Mouse (Mus musculus) left cerebral cortex, postnatal 36 days (tissue): ENCODE measurements around the gene Tvp23a. TPM values are rescaled to one million over a fixed set of nuclear protein-coding genes. Genes with fewer than 3 reads are reported as not detected.
A peak's percentile ranks its signal among the peaks of the same experiment; 100 is the strongest.

Experiments used
- DNase-seq, 2 experiments: peaks; one replicate each; pipeline ENCODE4 v3.0.0; 2021 to 2022; ENCODE audit warnings: low spot score in 2 of 2, mixed read lengths in 1 of 2
- intact Hi-C: fragments of 180-260 bp; cut with DNase I; formaldehyde crosslinking; loops from one replicate; pipeline ENCODE4 v1.15.1; 2025
- total RNA-seq, 2 experiments: library from RNA; stranded (reverse); gene quantifications; 2 replicates each; pipeline ENCODE4 v1.2.3; 2021

Gene Tvp23a
- total RNA-seq, 2 experiments from 2014 or later, result 29.8 to 32.2 TPM

DNA sequence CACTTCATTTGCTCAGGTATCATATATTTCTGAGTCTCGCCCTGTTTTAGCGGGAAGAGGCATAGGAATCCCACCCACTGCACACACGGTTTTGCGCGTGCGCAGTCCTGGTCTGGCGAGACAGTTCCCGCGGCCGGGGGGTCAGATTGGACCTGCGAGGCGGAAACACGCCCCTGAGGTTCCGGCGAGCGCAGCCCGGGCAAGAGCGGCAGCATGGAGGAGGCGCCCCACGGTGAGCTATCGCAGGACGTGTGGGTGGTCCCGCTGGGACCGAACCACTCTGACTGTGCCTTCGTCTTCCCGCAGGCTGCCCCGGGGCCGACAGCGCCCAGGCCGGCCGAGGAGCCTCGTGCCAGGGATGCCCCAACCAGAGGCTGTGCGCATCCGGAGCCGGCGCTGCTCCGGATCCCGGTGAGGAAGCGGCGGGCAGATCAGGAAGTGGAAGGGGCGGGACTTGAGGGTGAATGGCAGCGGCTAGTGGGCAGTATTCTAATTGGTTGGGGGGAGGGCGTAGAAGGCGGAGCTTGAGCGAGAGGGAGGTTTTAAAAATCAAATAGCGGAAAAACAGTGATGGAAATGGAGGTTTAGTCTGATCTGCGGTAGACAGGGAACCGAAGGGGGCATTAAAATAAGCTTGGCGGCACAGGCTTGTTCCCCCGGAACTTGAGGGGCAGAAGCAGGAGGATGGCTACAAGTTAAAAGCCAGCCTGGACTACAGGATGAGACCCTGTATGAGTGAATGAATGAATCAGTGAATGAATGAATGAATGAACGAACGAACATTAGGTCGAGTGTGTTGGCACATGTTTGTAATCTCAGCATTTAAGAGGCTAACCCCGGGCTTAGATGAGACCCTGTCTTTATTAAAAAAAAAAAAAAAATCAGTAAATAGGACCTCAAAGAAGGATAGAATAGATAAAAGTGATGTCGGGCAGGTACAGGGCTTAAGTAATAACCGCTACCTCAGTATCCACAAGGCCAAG is 35.1 kb downstream of the Tvp23a start, which contains the start of gene Nubp1:
Gene Nubp1, plus strand, starts transcription at position 185 of the 983 bp plus-strand sequence.
- intact Hi-C loops, result loop anchor here (5.0 kb wide), 1 partner anchor 110 kb away; no protein-coding TSS in a partner anchor
- peak; percentile 94 to 95 for DNase-seq

DNA sequence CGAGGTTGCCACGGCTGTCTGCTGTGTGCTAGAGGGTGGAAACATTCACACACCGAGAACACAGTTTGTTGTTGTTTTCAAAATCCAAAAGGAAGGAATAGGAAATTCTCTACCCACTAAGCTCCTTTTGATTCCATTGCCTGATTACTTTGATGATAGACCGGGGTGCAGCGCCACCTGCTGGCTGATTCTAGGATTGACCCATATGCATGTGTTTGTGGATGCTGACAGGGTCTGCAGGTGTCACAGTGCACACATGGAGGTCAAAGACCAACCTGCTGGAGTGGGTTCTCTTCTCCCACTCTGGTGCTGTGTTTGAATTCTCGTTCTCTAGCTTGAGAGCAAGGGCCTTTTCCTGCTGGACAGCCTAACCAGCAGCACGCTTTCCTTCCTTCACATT is 48.0 kb downstream of the Tvp23a start:
- peak; percentile 73 to 85 for DNase-seq
- intact Hi-C loops, result loop anchor here (5.0 kb wide), 2 partner anchors 117 to 312 kb away; no protein-coding TSS in a partner anchor

DNA sequence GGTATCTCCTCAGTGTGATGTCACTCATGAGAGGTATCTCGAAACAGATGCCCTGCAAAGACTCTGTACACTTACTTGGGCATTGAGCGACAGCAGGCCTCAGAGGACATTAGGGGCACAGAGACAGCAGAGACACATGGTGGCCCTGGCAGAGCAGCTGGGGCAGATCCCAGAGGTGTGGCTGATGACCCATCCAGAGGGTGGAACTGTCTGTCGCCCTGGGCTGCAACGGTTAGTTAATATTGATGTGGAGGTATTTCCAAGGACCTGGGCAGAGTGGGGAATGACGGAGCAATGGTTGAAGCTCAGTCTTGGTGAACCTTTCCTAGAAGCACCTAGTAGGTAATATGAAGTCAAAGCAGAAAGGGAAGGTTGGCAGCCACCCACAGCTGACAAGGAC is 48.4 kb downstream of the Tvp23a start:
- intact Hi-C loops, result loop anchor here (5.0 kb wide), 2 partner anchors 116 to 311 kb away; no protein-coding TSS in a partner anchor
- no peak for DNase-seq

DNA sequence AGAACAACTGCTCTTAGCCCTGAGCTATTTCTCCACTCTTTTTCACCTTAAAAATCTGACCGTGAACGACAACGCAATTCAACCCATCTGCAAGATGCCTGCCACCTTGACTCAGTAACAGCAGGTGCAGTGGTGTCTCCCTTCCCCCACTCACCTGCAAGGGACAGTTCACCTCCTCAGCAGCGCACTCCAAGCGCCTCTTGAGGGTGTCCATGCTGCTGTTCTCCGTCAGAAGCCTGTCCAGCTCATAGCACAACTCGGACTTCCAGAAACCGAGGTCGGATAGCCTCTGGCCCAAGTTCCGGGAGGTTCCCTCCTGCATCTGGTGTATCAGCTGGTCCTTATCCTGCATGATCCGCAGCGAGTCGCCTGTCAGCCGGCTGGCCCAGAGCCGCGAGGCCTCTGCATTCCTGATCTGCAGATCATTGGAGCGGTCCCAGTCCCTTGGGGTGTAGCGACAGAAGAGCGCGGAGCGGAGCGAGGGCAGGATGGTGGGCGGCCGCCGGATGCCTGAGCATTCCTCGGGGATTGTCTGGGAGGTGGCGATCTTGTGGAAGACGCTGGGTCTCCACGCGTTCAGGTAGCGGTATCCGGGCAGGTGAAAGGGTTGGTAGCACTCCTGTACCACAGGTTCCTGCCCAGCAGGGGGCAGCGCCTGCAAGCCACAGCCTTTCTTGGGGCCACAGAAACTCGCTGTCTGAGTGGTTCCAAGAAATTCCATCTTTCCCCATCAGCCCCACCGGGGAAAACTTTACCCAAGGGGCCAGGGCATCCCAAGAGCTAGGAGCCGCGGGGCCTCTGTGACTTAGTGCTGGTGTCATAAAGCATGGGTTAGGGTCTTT is 52.2 kb downstream of the Tvp23a start, which contains the start of gene Tekt5:
Gene Tekt5, minus strand, starts transcription at position 792 of the 842 bp plus-strand sequence.
- intact Hi-C loops, result loop anchor here (5.0 kb wide), 3 partner anchors 113 to 1843 kb away; no protein-coding TSS in a partner anchor
- DNase-seq, result no peak

DNA sequence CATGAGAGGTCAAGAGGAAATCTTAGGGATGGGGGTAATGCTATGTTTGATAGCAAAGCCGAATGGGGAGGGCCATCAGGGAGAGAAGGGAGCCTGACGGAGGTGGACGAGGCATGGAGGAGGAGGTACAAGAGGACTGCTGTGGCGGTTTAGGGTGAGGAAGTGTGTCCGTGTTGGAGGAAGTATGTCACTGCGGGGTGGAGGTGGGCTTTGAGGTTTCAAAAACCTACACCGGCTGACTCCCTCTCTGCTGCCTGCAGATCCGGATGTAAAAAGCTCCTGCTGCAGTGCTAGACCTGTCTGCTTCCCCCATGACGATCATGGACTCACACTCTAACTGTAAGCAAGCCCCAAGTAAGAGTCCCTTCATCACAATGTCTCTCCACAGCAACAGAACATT is 54.6 kb downstream of the Tvp23a start:
- DNase-seq, result no peak
- intact Hi-C loops, result loop anchor here (5.0 kb wide), 1 partner anchor 1840 kb away; no protein-coding TSS in a partner anchor

DNA sequence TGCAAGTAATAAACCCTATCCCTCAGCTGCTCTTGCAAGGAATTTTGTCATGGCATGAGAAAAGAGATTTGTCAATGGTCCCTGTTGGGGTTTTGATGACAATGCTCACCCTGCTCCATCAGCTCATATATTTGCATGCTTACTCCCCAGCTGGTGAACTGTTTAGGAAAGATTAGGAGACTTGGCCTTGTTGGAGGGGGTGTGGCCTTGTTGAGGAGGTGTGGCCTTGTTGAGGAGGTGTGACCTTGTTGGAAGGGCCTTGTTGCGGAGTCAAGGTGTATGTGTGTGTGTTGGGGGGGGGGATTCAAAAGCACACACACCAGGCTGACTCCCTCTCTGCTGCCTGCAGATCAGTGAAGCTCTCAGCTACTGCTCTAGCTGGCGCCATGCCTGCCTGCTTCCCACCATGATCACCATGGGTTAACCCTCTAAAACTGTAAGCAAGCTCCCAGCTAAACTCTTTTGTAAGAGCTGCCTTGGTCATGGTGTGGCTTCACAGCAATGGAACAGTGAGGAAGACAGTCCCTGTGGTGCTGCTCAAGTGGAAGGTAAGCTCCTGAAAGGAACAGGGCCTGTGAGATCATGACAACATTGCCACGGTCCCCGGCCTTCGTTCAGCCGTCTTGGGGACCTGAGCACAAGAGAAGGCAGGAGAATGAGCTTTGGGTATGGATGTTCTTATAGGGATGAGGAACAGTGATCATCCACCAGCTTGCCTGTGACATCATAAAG is 58.4 kb downstream of the Tvp23a start:
- DNase-seq, result no peak
- intact Hi-C loops, result no loop called here

DNA sequence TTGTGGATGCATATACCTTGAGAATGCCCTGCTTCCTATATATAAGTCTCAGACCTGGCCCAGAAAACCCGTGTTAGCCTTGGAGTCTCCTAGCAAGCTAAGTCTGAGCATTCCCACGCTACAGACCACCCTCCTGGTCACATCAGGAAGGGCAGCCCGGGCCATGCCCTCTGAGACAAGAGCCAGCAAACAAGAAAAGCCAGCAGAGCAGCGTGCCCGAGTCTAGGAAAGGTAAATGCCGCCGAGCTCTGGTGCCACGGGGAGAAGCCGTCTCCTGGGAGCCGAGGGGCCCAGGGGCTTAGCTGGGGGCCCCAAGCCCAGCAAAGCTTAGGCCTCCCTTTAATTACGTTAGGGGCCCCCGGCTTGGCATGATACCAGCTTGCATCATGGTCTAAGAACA is 61.9 kb downstream of the Tvp23a start:
- DNase-seq, result no peak
- intact Hi-C loops, result no loop called here

DNA sequence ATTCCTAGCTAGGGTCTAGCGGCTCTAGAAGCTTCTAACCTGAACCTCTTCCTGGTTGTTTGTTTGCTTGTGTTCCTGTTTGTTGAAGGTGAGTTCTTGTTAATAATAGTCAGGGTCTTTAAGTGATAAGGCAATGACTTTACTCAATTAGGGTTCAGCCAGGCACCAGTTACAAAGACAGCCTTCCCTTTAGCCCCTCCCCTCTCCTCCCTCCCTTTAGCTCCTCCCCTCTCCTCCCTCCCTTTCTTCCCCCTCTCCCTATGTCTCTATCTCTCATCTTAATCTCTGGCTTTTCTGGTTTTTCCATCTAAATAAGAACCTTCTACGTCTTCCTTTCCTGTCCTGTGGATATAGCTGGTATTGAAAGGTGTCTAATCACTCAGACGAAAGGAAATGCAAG is 62.6 kb downstream of the Tvp23a start:
- intact Hi-C loops, result no loop called here

DNA sequence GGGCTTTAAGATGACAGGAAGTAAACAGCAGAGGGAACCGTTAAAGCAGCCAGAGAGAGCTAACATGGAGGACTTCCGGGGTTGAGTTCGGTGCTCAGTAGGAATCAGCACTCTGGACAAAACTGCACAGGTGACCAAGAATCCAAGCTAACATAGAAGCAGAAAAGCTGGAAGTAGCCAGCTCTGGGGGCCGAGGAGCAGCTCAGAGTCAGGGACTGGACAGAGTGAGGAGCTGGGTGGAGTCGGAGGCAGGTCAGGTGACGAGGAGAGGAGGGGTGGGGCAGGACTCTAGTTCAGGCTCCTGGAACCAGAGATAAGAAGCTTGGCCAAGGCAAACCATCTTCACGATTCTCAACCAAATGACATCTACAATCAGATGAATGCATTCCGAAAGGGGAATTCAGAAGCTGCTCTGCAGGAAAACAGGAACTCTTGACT is 63.1 kb downstream of the Tvp23a start:
- DNase-seq, result no peak
- intact Hi-C loops, result no loop called here

More for the DNA sequence above, 62.6 kb downstream of the Tvp23a start:
- DNase-seq, result no peak

DNA sequence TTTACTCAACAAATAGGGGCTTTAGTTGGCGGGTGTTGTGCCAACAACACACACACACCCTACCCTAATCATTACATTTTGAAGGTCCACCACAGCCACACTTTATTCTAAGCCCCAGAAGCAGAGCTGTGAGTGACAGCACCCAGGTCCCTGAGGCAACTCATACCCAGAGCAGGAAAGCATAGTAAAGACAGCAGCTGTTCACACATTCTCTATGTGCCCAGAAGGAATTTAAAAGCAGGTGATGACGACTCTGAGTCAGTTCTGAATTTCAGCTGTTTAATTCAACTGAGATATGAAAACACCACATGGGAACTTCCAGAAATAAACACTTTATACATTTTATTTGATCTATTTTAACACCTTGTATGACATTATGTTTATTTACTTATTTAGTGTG is 67.6 kb downstream of the Tvp23a start:
- intact Hi-C loops, result no loop called here
- DNase-seq, result peak in 1 of 2 experiments; percentile 25

DNA sequence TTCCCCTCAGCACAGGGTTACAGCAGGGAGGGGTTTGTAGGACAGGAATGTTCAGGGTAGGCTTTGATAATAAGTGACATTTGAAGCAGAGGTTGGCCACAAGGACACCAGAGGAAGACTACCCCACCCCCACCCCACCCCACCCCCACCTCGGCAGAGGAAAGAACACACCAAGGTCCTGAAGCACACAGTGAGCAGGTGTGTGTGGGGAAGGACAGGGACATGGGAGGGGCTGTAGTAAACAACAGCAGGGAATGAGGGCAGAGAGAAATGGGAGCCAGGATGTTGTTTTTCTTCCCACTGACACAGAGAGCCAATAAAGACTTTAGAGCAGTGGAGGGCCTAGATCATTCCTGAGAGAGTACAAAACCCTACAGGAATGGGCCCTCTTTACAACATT is 69.9 kb downstream of the Tvp23a start:
- intact Hi-C loops, result no loop called here

DNA sequence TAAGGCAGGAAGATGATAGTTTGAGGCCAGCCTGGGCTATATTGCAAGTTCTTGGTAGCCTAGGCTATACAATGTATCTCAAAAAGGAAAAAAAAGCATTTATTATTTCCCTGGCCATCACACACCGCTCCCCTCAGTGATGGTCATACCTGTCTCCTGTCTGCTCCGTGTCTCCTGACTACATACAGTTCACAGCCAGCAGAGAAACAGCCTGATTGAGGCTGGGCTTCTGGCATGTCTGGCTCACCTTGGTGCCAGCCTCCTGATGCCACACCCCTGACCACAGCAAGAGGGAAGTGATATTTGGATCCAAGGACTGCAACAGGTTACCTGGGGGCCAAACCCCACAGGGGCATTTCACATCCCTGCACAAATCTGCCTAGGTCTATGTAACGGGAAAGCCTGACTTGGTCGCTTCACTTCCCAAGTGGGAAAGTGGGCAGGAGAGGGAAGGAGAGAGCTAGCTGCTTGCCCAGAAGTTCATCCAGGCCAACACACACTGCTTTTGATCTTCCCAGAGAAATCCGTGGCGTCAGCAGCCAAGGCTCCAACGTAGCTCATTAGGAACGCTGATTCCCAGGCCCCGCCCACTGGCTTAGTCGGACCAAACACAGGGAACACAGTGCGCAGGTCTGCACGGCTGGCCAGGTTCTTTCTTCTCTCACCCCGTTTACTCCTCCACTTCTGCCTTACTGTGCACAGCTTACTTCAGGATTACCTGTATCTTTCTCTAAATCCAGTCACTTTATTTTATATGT is 72.7 kb downstream of the Tvp23a start:
- DNase-seq, result no peak
- intact Hi-C loops, result no loop called here

More for the DNA sequence above, 69.9 kb downstream of the Tvp23a start:
- DNase-seq, result no peak

DNA sequence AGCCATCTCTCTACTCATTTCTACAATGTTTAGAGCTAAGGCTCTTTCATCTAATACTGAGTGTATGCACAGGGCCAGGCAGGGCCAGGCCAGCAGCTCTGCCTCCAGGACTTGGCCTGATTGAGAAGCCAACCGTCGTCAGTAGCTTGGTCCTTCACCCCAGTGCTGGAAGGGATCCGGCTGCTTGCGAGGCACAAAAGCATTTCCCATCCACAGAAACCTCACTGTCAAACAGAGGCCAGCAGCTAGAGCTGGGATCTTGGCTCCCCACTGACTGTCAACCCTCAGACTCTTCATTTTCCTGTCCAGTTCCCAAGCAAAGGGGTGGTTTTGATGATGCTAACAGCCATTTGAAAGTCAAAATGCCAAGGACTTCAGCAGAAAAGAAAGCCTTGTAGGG is 74.8 kb downstream of the Tvp23a start:
- intact Hi-C loops, result no loop called here
- no peak for DNase-seq

Other genes with a start within 250 kb of the Tvp23a start
- gene Emp2, start 133.4 kb downstream of the Tvp23a start, total RNA-seq, result 10 to 100 TPM; 12.2 to 12.9 TPM
- gene Tekt5, start 51.9 kb downstream of the Tvp23a start, total RNA-seq, result 1 to 10 TPM; 7.8 to 8.7 TPM
- gene Nubp1, start 35.4 kb downstream of the Tvp23a start, total RNA-seq, result 10 to 100 TPM; 17.4 to 17.6 TPM
- gene Ciita, start 32.7 kb upstream of the Tvp23a start, total RNA-seq, result under 1 TPM in 1 of 2 experiments, not detected in 1; 0.14 TPM
- 10 to 100 TPM; 65.3 TPM for gene Dexi, start 95.7 kb upstream of the Tvp23a start, total RNA-seq
- 10 to 100 TPM; 92.4 to 97.8 TPM for gene Clec16a, start 98.0 kb upstream of the Tvp23a start, total RNA-seq